Mouse (Mus musculus): ENCODE results near the gene Pfpl. TPM values are rescaled to one million over a fixed set of nuclear protein-coding genes. Genes with fewer than 3 reads are reported as not detected.

The Pfpl gene
- polyA plus RNA-seq, 1 experiment from 2014 or later = not detected

DNA sequence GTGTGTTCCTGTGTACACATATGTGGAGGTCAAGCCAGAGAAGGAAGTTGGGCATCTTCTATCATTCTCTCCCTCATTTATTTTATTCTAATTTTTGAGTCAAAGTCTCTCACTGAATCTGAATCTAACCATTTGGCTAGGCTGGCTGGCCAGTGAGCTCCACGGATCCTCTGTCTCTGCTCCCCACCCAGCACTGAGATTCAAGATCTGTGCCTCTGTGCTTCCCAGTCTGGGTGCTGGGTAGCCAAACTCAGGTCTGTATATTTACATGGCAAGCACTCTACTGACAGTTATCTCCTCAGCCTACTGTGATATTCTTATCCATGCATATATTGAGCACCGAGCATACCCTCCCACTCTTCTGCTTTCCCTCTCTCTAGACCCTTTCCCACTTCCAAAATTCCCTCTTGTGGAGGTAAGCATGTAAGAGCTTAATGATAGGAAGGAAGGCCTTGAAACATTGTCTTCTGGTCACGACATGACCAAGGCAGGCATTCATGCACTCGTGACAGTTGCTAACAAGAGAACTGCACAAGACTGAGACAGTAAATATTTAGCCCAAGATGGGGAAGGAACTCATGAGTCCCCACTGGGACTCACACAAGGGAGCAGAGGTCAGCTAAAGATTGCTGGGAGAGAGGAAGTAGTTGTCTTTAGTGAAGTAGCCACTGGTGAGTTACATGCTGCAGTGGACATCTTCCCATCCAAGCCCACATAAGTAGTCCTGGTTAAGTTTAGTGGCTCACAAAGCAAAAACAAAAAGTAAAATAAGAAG, 8.2 kb downstream of the Pfpl start:
- ChIA-PET CTCF (interaction anchor here (1.6 to 3.4 kb wide), 4 partner anchors 10 to 66 kb away, joined by 3 to 10 read pairs (median 6); partner anchors contain the start of gene Dtx4), POLR2A (interaction anchor here (0.9 kb wide), 1 partner anchor 66 kb away, joined by 5 read pairs; the partner anchor contains the start of gene Dtx4)
- peaks cover 8% of the 10 kb centered on the region for H3K27me3 ChIP-seq
- ATAC-seq (no peak), DNase-seq (ENCODE audit: low read depth, low spot score) (no peak)
- in situ Hi-C loops (cut with MboI; ENCODE audit: low pct_unique_long_range_greater_than_20kb) = loop anchor here (25.0 kb wide), 1 partner anchor 1376 kb away; the partner anchor contains the start of gene Olfr1499
- TF ChIP-seq CTCF (IDR thresholded peaks at IDR 0.05) = no peak

DNA sequence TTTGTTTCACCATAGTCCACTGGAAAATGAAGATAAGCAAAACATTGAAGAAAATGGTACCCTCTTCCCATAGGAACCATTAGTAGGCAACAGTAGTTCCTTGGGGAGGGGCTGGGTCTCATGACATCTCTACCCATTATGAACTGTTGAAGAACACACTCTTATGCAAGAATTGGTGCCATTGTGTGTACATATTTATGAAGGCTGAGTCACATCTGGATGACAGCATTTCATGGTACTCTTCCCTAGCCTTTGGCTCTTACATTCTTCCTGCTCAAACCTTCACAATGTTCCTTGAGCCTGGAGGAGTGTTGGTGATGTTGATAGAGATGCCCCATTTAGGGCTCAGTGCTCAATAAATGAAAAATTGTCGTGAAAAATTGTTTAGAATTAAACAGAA, 11.9 kb downstream of the Pfpl start:
- ATAC-seq (no peak), DNase-seq (ENCODE audit: low read depth, low spot score) (no peak)
- in situ Hi-C loops (cut with MboI; ENCODE audit: low pct_unique_long_range_greater_than_20kb) = loop anchor here (25.0 kb wide), 1 partner anchor 1373 kb away; the partner anchor contains the start of gene Olfr1499
- no peak for TF ChIP-seq CTCF (IDR thresholded peaks at IDR 0.05)
- peaks cover 9% of the 10 kb centered on the region for H3K27me3 ChIP-seq
- CTCF ChIA-PET = interaction anchor here (1.3 kb wide), 1 partner anchor 61 kb away, joined by 3 read pairs; the partner anchor contains the start of gene Dtx4
- POLR2A ChIA-PET = interaction anchor here (0.7 kb wide), 1 partner anchor 10 kb away, joined by 5 read pairs; no protein-coding TSS in a partner anchor

DNA sequence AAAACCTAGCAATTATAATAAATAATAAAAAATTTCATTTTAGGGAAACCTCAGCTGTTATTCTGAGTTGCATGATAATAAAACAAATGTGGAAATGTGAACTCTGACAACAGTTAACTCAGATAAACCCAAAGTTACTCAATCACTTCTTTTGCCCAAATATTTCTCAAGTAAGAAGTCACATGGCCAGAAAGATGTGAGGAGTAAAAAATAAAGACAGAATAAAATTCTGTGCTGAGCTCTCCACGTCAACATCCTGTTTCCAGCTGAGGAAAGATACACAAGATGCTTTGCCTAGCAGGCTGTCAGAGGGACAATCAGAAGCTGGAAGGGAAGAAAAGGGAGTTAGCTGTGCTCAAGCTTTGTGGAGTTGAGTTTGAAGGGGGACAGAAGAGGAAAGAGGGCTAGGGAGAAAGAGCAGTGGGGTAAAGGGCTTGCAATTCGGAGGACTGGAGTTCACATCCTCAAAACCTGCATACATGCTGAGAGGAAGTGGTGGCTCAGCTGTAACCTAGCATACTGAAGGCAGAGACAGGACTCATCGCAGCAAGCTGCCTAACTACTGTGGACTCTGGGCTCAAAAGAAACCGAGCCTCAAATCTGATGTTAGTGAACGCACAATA, 12.5 kb downstream of the Pfpl start:
- H3K27me3 ChIP-seq = peaks cover 9% of the 10 kb centered on the region
- ChIA-PET POLR2A (interaction anchor here (0.7 kb wide), 1 partner anchor 11 kb away, joined by 5 read pairs; no protein-coding TSS in a partner anchor), CTCF (interaction anchor here (0.9 to 6.9 kb wide), 3 partner anchors 9 to 61 kb away, joined by 3 to 34 read pairs (median 4); partner anchors contain the start of gene Dtx4)
- DNase-seq (ENCODE audit: low read depth, low spot score) (no peak), ATAC-seq (no peak)
- in situ Hi-C loops (cut with MboI; ENCODE audit: low pct_unique_long_range_greater_than_20kb) = loop anchor here (25.0 kb wide), 1 partner anchor 1372 kb away; the partner anchor contains the start of gene Olfr1499
- TF ChIP-seq CTCF (IDR thresholded peaks at IDR 0.05) = no peak

DNA sequence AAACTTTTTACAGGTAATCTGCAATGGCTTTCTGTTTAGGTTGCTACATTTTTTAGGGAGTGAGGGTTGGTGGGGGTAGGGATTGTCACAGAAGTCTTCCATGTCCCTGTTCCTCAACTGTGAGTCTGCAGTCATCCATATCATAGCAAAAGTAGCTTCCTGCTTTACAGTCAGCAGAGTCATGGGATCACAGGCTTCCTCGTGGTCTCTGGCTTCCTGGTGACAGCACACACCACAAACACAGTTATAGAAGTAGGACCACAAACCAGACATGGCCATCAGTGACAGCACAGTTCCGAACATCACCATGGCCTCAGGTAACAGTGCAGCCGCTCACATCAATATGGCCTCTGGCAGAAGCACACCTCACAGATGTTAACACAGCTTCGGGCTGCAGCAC, 14.9 kb downstream of the Pfpl start:
- no peak for TF ChIP-seq CTCF (IDR thresholded peaks at IDR 0.05)
- ATAC-seq (peak; percentile 31), DNase-seq (ENCODE audit: low read depth, low spot score) (no peak)
- POLR2A ChIA-PET = no interaction called here
- in situ Hi-C loops (cut with MboI; ENCODE audit: low pct_unique_long_range_greater_than_20kb) = loop anchor here (25.0 kb wide), 1 partner anchor 1370 kb away; the partner anchor contains the start of gene Olfr1499
- CTCF ChIA-PET = interaction anchor here (1.1 to 6.9 kb wide), 4 partner anchors 11 to 59 kb away, joined by 3 to 34 read pairs (median 6); partner anchors contain the start of gene Dtx4
- peaks cover 9% of the 10 kb centered on the region for H3K27me3 ChIP-seq

DNA sequence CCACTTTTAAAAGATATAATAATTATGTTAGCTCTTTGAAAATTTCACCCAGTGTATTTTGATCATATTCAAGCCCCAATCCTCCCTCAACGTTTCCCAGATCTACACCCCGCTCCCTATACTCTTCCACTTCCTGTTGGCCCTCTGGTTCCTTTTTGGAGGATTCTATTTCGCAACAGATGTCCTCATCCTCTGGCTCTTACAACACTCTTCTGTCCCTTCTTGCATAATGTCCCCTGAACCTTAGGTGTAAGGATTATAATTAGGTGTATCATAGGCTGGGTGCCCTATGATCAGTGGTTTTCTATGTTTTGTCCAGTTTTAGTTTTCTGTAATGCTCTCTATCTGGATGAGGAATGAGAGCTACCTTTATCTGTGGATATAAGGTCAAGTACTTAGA, 17.3 kb downstream of the Pfpl start:
- DNase-seq (ENCODE audit: low read depth, low spot score) (no peak), ATAC-seq (no peak)
- peaks cover 9% of the 10 kb centered on the region for H3K27me3 ChIP-seq
- ChIA-PET CTCF (interaction anchor here (1.8 to 6.9 kb wide), 2 partner anchors 13 to 19 kb away, joined by 9 to 34 read pairs; no protein-coding TSS in a partner anchor), POLR2A (interaction anchor here (0.6 kb wide), 1 partner anchor 20 kb away, joined by 3 read pairs; no protein-coding TSS in a partner anchor)
- no peak for TF ChIP-seq CTCF (IDR thresholded peaks at IDR 0.05)
- in situ Hi-C loops (cut with MboI; ENCODE audit: low pct_unique_long_range_greater_than_20kb) = loop anchor here (25.0 kb wide), 1 partner anchor 1367 kb away; the partner anchor contains the start of gene Olfr1499

DNA sequence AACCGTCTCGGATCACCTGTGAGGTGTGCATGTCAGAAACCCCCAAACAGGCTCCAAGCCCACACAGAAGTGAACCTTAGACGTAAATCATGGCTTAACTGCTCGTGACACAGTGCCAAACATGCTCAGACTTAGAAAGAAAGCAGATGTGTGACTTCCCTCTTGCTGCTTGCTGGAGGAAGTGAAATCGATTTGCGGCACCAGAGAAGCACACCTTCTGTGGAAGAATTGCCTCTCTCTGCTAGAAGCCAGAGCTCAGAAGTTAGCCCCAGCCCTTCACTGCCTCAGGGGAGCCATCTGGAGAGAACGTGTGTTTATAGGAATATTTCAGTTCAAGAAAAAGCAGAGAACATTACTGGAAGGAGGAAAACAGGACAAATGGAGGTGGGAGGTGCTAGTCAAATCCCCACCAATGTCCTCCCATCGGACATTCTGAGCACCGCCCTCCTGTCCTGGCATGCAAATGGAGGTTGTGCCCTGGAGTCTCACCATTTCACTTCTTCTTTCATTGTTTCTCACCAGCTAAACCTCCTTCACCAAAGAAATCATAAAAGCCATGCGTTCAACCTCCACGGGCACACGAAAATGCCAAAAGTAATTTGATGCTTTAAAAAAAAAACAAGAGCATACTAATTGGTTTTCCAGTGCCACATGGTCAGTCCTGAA, 29.8 kb downstream of the Pfpl start:
- ChIA-PET CTCF (no interaction called here), POLR2A (no interaction called here)
- DNase-seq (ENCODE audit: low read depth, low spot score) (no peak), ATAC-seq (no peak)
- in situ Hi-C loops (cut with MboI; ENCODE audit: low pct_unique_long_range_greater_than_20kb) = no loop called here
- no peak for TF ChIP-seq CTCF (IDR thresholded peaks at IDR 0.05)
- peaks cover 7% of the 10 kb centered on the region for H3K27me3 ChIP-seq

DNA sequence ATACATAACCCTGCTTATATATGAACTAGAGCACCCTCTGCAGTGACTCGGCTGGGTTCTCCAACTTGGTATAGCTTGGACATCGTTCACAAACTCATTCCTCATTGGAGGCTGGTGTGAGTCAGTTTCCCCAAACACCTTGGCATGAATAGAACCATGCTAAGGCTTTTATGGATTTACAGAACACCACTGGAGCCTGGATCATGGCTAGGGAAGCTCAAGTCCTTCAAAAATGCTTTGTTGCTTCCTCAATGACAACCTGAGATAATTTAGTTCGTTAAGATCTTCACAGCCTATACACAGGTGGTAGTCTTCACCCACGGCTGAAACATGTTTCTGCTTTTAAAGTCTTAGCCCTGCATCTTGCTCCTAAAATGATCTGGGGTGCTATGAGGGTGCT, 31.8 kb downstream of the Pfpl start:
- no peak for DNase-seq (ENCODE audit: low read depth, low spot score)
- ATAC-seq = no peak
- no peak for TF ChIP-seq CTCF (IDR thresholded peaks at IDR 0.05)
- in situ Hi-C loops (cut with MboI; ENCODE audit: low pct_unique_long_range_greater_than_20kb) = no loop called here
- peaks cover 7% of the 10 kb centered on the region for H3K27me3 ChIP-seq
- CTCF ChIA-PET = interaction anchor here (0.6 to 1.3 kb wide), 3 partner anchors 28 to 109 kb away, joined by 3 to 4 read pairs (median 4); no protein-coding TSS in a partner anchor
- POLR2A ChIA-PET = no interaction called here

DNA sequence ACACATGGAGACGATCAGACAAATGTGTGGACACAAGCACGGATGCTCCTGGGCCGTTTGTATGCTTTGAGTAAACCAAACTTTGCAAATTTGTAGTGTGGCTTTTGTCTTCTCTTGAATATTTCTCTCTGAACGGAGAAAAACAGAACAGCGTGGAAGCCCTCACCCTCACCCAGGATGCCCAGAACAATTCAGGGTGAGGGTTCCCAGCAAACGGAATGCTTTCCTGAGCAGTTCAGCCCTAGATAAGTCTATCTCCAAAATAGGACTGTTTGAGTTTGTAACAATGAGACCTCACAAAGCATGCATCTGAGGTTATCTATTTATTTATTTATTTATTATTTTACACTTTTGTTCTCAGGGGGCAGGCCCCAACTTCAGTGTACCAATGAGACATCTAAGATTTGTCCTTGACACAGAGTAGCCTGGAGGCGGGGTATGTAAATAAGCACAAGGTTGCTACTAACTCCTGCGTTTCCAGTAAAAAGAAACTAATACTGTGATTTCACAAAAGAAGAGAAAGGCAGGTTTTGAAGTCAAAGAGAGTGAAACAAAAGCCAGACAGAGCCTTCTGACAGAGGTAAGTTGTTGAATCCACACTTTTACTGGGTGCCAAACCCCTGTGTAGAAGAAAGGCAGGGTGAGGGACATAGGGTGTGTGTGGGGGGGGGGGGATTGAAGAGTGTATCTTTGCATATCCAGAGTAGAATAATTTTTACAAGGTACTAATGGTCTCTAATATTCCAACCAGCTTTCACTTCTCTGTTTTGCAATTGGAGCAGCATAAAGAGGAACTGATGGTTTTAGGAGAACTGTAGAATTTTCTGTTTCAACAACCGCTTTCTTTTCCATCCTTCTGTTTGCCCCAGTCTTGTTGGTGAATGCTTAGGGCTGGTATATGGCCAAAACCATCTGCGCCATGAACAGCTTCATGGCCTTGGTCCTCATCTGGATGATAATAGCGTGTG, 32.9 kb downstream of the Pfpl start, which contains the start of gene Mpeg1:
Mpeg1 (plus strand) TSS at position 498 of the 968 bp plus-strand sequence.
- peaks cover 3% of the 10 kb centered on the region for H3K27me3 ChIP-seq
- POLR2A ChIA-PET = no interaction called here
- ATAC-seq = no peak
- no peak for TF ChIP-seq CTCF (IDR thresholded peaks at IDR 0.05)
- in situ Hi-C loops (cut with MboI; ENCODE audit: low pct_unique_long_range_greater_than_20kb) = no loop called here
- no peak for DNase-seq (ENCODE audit: low read depth, low spot score)
- CTCF ChIA-PET = no interaction called here
